Mouse (Mus musculus) ES-Bruce4 (cell line): ENCODE data around the gene Usp39.

ENCODE experiments used
- CTCF ChIP-seq: IDR thresholded peaks from one replicate; pipeline ENCODE4 v1.8.1; 2011; ENCODE audit warnings: low read depth, low read length
- EP300 ChIP-seq: IDR thresholded peaks from 2 replicates; pipeline ENCODE4 v1.6.1; 2011; ENCODE audit warnings: low read depth, low read length; ENCODE audit not compliant: insufficient read depth
- POLR2A ChIP-seq: IDR thresholded peaks from one replicate; pipeline ENCODE4 v1.8.1; 2011; ENCODE audit warnings: low read length; ENCODE audit not compliant: insufficient read depth

DNA sequence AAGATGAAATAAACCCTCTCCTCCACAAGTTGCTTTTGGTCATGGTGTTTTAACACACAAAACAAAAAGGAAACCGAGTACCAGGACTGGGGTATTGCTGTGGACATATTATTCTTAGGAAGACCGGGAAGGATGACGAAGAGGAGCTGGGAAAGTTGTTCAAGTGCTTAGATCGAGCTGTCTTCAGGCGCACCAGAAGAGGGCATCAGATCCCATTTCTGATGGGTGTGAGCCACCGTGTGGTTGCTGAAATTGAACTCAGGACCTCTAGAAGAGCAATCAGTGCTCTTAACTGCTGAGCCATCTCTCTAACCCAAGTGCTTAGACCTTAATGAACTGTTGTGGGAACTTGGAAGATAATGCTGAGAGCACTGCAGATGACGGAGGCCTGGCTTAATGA lies 19.0 kb upstream of the Usp39 start:
- TF ChIP-seq CTCF (peak; percentile 42), POLR2A (no peak), EP300 (no peak)
